ENCODE assay signal across 15 mouse cellular contexts in genomic region chr6:115998758-115999157, GRCm38 (mm10). TPM values are rescaled to one million over a fixed set of nuclear protein-coding genes. Genes with fewer than 3 reads are reported as not detected.
A peak's percentile ranks its signal among the peaks of the same experiment; 100 is the strongest.
DNase-seq lines count a peak whose midpoint lies in the region; ATAC-seq lines count a peak whose summit lies in the region.
"Had no signal": no experiment of that assay in that cellular context is flagged by ENCODE, and none has a peak within 500 bp of the region (broad histone marks: within the 10 kb centered on the region; RNA-seq: fewer than 3 reads in every experiment).

No protein-coding gene starts in this region.

- no peak for DNase-seq in heart, embryonic 10.5 days (ENCODE audit: low spot score)
- DNase-seq in heart, postnatal 14 days, result no peak
- DNase-seq in kidney, adult 9 months, result no peak
- DNase-seq: cerebellum, adult 11-12 months; left cerebral cortex, postnatal 4 days had no signal

- no peaks in the 10 kb centered on the region for H3K9me3 ChIP-seq in heart, embryonic 10.5 days
- H3K9me3 ChIP-seq in kidney, embryonic 16.5 days (ENCODE audit: low read length), result no peaks in the 10 kb centered on the region
- peaks cover 9% of the 10 kb centered on the region for H3K9me3 ChIP-seq in heart, embryonic 16.5 days (replicated peaks; ENCODE audit: control insufficient read depth, low read length)
- no peaks in the 10 kb centered on the region for H3K9me3 ChIP-seq in liver, embryonic 12.5 days (replicated peaks)
- H3K9me3 ChIP-seq: megakaryocyte, embryonic 14.5 days had no signal

- H3K4me1 ChIP-seq in heart, embryonic 10.5 days, result peaks cover 72% of the 10 kb centered on the region
- peaks cover 34% of the 10 kb centered on the region for H3K4me1 ChIP-seq in kidney, embryonic 16.5 days (ENCODE audit: insufficient read depth, low read length)
- peaks cover 60% of the 10 kb centered on the region for H3K4me1 ChIP-seq in brown adipose tissue, adult 24 weeks (ENCODE audit: control insufficient read depth, insufficient read depth, insufficient read length, low read length)
- H3K4me1 ChIP-seq in heart, embryonic 16.5 days (ENCODE audit: control insufficient read depth, insufficient read depth, low read length), result peaks cover 12% of the 10 kb centered on the region
- peaks cover 65% of the 10 kb centered on the region for H3K4me1 ChIP-seq in liver, embryonic 12.5 days

- no peak overlapping the region for H3K9ac ChIP-seq in kidney, embryonic 16.5 days (replicated peaks; ENCODE audit: low read length)
- H3K9ac ChIP-seq in heart, embryonic 16.5 days (ENCODE audit: low read length), result no peak overlapping the region; the same call in 1 of the 2 replicates
- no peak overlapping the region for H3K9ac ChIP-seq in liver, embryonic 12.5 days

- peaks cover 11% of the 10 kb centered on the region; the same call in 1 of the 2 replicates for H3K27me3 ChIP-seq in heart, embryonic 10.5 days (ENCODE audit: insufficient read depth, poor library complexity, severe bottlenecking)
- H3K27me3 ChIP-seq in kidney, embryonic 16.5 days (ENCODE audit: insufficient read depth, low read length), result no peaks in the 10 kb centered on the region
- no peaks in the 10 kb centered on the region; the same call in 1 of the 2 replicates for H3K27me3 ChIP-seq in heart, embryonic 16.5 days (ENCODE audit: control insufficient read depth, insufficient read depth, low read length)
- peaks cover 21% of the 10 kb centered on the region for H3K27me3 ChIP-seq in liver, embryonic 12.5 days (replicated peaks)

- H3K27ac ChIP-seq in heart, embryonic 10.5 days, result peak overlapping the region; percentile 82
- H3K27ac ChIP-seq in kidney, embryonic 16.5 days (ENCODE audit: low read length), result peak overlapping the region; percentile 97; the same call in 1 of the 2 replicates
- H3K27ac ChIP-seq in brown adipose tissue, adult 24 weeks (replicated peaks; ENCODE audit: low read depth, low read length), result peak overlapping the region; percentile 78
- peak overlapping the region; percentile 90 for H3K27ac ChIP-seq in heart, embryonic 16.5 days (ENCODE audit: low read length)
- H3K27ac ChIP-seq in liver, embryonic 12.5 days, result no peak overlapping the region

- no peaks in the 10 kb centered on the region for H3K36me3 ChIP-seq in heart, embryonic 10.5 days
- H3K36me3 ChIP-seq in kidney, embryonic 16.5 days (ENCODE audit: insufficient read depth, low read length), result no peaks in the 10 kb centered on the region
- H3K36me3 ChIP-seq in heart, embryonic 16.5 days (ENCODE audit: control insufficient read depth, insufficient read depth), result no peaks in the 10 kb centered on the region
- H3K36me3 ChIP-seq in liver, embryonic 12.5 days, result no peaks in the 10 kb centered on the region

- no peak for ATAC-seq in kidney, embryonic 16.5 days (ENCODE audit: low FRiP score, low TSS enrichment)
- ATAC-seq in heart, embryonic 16.5 days (replicated peaks; ENCODE audit: extremely low read depth, insufficient read depth, low FRiP score), result no peak
- ATAC-seq in liver, embryonic 12.5 days, result no peak
- ATAC-seq: inflammation-experienced regulatory T-cells, adult 6 months had no signal

- no peak overlapping the region for H3K4me3 ChIP-seq in heart, embryonic 10.5 days
- H3K4me3 ChIP-seq in kidney, embryonic 16.5 days (ENCODE audit: low read length), result no peak overlapping the region
- no peak overlapping the region for H3K4me3 ChIP-seq in brown adipose tissue, adult 24 weeks (ENCODE audit: insufficient read depth, low read depth, low read length)
- no peak overlapping the region for H3K4me3 ChIP-seq in heart, embryonic 16.5 days (ENCODE audit: low read length)
- H3K4me3 ChIP-seq in liver, embryonic 12.5 days, result no peak overlapping the region
- H3K4me3 ChIP-seq: megakaryocyte, embryonic 14.5 days had no signal

- 79% methylated on average over 7 of the region's 7 CpGs for WGBS in heart, embryonic 10.5 days
- 82% methylated on average over 7 of the region's 7 CpGs for WGBS in kidney, embryonic 16.5 days
- WGBS in heart, embryonic 16.5 days, result 81% methylated on average over 7 of the region's 7 CpGs
- 69% methylated on average over 7 of the region's 7 CpGs for WGBS in liver, embryonic 12.5 days (ENCODE audit: insufficient replicate concordance)

- intact Hi-C loops in heart, postnatal 14 days (cut with DNase I), result no loop called here

- H3K4me2 ChIP-seq in kidney, embryonic 16.5 days (replicated peaks; ENCODE audit: low read depth, low read length), result no peak overlapping the region
- peak overlapping the region; percentile 13; the same call in 1 of the 2 replicates for H3K4me2 ChIP-seq in heart, embryonic 16.5 days (ENCODE audit: low read depth, low read length)
- H3K4me2 ChIP-seq in liver, embryonic 12.5 days, result no peak overlapping the region

RNA-seq across cellular contexts. Expression of gene Plxnd1, which starts 4.0 kb away (rescaled TPM):
- polyA plus RNA-seq in heart, embryonic 10.5 days (2016; fragmentation: Nextera tagmentation; extraction: Ambion mirVana), result 42.9 and 61.7 TPM in 2 replicates
- total RNA-seq in heart, postnatal 14 days (2021), result 100 to 1,000 TPM; 113 to 133 TPM
- polyA plus RNA-seq in kidney, embryonic 16.5 days (2015; fragmentation: Nextera tagmentation; extraction: Ambion mirVana), result 55.5 and 62.4 TPM in 2 replicates
- 20.2 and 24.0 TPM in 2 replicates for polyA plus RNA-seq in brown adipose tissue, adult 24 weeks (2012; ENCODE audit: insufficient read depth, insufficient read length, missing spikeins)
- 46.0 and 49.6 TPM in 2 replicates for polyA plus RNA-seq in heart, embryonic 16.5 days (2015; fragmentation: Nextera tagmentation; extraction: Ambion mirVana)
- polyA plus RNA-seq in liver, embryonic 12.5 days (2016; fragmentation: Nextera tagmentation; extraction: Ambion mirVana), result 16.2 TPM in 2 replicates

RNA-seq across cellular contexts. Expression of gene H1foo, which starts 54.0 kb away (rescaled TPM):
- not detected in 2 replicates for polyA plus RNA-seq in heart, embryonic 10.5 days (2016; fragmentation: Nextera tagmentation; extraction: Ambion mirVana)
- not detected for total RNA-seq in heart, postnatal 14 days (2021)
- polyA plus RNA-seq in kidney, embryonic 16.5 days (2015; fragmentation: Nextera tagmentation; extraction: Ambion mirVana), result not detected in 2 replicates
- polyA plus RNA-seq in brown adipose tissue, adult 24 weeks (2012; ENCODE audit: insufficient read depth, insufficient read length, missing spikeins), result not detected in 2 replicates
- not detected in 2 replicates for polyA plus RNA-seq in heart, embryonic 16.5 days (2015; fragmentation: Nextera tagmentation; extraction: Ambion mirVana)
- polyA plus RNA-seq in liver, embryonic 12.5 days (2016; fragmentation: Nextera tagmentation; extraction: Ambion mirVana), result not detected in 2 replicates
- total RNA-seq: adrenal gland, adult 18-20 months; layer of hippocampus, postnatal 14 days; left cerebral cortex, postnatal 4 days; neutrophil, adult 5-6 weeks had no signal
- polyA plus RNA-seq: inflammation-experienced regulatory T-cells, adult 6 months; liver, embryonic 16.5 days had no signal
